Mouse (Mus musculus) heart, adult 2 months (tissue): ENCODE results near the gene Galnt18.

ENCODE experiments used
- EP300 ChIP-seq: fragments of 200-500 bp; IDR thresholded peaks from 2 replicates; pipeline ENCODE4 v1.6.1; 2011; ENCODE audit warnings: low read depth, low read length, control low read depth; ENCODE audit not compliant: insufficient read depth
- POLR2A ChIP-seq: fragments of 200-500 bp; IDR thresholded peaks from 2 replicates; pipeline ENCODE4 v1.6.1; 2011; ENCODE audit warnings: mild to moderate bottlenecking, low read depth, low read length, control low read depth; ENCODE audit not compliant: insufficient read depth

DNA sequence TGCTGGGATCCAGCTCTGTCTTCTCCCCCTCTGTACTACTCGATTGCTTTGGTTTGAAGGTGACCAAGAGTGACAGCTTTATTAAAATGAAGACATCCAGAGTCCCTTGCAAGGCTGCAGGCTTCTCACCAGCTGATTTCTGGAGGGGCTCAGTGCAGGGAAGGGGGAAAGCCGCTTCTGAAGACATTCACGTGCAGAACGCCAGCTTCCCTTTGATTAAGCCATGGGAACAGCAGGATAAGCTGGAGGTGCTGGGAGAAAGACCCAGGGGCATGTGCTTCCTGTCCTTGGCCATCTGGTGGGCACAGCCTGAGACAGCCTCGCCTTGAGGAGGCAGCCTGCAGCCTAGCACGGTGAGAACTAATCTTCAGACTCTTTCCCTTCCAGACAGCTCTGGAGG lies 17.0 kb downstream of the Galnt18 start:
- TF ChIP-seq EP300: no peak
- no peak for TF ChIP-seq POLR2A
